9 mouse cellular contexts compared by ENCODE assay signal in genomic region chr2:164866741-164867551, GRCm38 (mm10). TPM values are rescaled to one million over a fixed set of nuclear protein-coding genes. Genes with fewer than 3 reads are reported as not detected.
DNase-seq lines count a peak whose midpoint lies in the region; ATAC-seq and TF ChIP-seq lines count a peak whose summit lies in the region.
"Had no signal": no experiment of that assay in that cellular context is flagged by ENCODE, and none has a peak within 500 bp of the region (broad histone marks: within the 10 kb centered on the region; RNA-seq: fewer than 3 reads in every experiment).

No protein-coding gene starts in this region.

- H3K4me3 ChIP-seq in embryonic facial prominence, embryonic 13.5 days = no peak overlapping the region
- no peak overlapping the region for H3K4me3 ChIP-seq in embryonic facial prominence, embryonic 10.5 days
- no peak overlapping the region for H3K4me3 ChIP-seq in heart, adult 2 months

- ATAC-seq in embryonic facial prominence, embryonic 13.5 days (ENCODE audit: insufficient number of reproducible peaks, insufficient read depth, low FRiP score, low TSS enrichment, low read depth) = no peak
- peak; percentile 61 for ATAC-seq in monocyte, adult 5-6 weeks (replicated peaks; ENCODE audit: insufficient number of reproducible peaks, low FRiP score, low TSS enrichment, poor library complexity, severe bottlenecking)

- TF ChIP-seq EP300 in heart, adult 2 months (IDR thresholded peaks at IDR 0.05; ENCODE audit: insufficient read depth, low read depth, low read length) = peak; percentile 78; the same call in 1 of the 2 replicates

- H3K79me2 ChIP-seq in heart, adult 2 months (replicated peaks; ENCODE audit: control insufficient read depth, insufficient read depth, low read length) = no peaks in the 10 kb centered on the region

- no peak for TF ChIP-seq POLR2A in heart, adult 2 months (IDR thresholded peaks at IDR 0.05; ENCODE audit: insufficient read depth, low read depth, low read length)

- peaks cover 11% of the 10 kb centered on the region for H3K4me1 ChIP-seq in embryonic facial prominence, embryonic 13.5 days
- peaks cover 9% of the 10 kb centered on the region for H3K4me1 ChIP-seq in embryonic facial prominence, embryonic 10.5 days
- peaks cover 13% of the 10 kb centered on the region for H3K4me1 ChIP-seq in heart, adult 2 months (ENCODE audit: control insufficient read depth, insufficient read depth, low read length)

- peak; percentile 27; the same call in 1 of the 2 replicates for TF ChIP-seq CTCF in heart, adult 2 months (IDR thresholded peaks at IDR 0.05)

- DNase-seq in embryonic facial prominence, embryonic 10.5 days (ENCODE audit: low spot score) = no peak
- peak; percentile 94 for DNase-seq in MN1 (ENCODE audit: low spot score)
- peak; percentile 75 to 89 for DNase-seq in heart, adult 2 months
- peak; percentile 76 for DNase-seq in kidney, postnatal 10 days
- no peak for DNase-seq in embryo, embryonic 10.5 days (ENCODE audit: low spot score)
- DNase-seq in cerebellum, postnatal 4 days (ENCODE audit: low spot score in 2 of 2) = no peak

- no peaks in the 10 kb centered on the region for H3K27me3 ChIP-seq in embryonic facial prominence, embryonic 13.5 days
- H3K27me3 ChIP-seq in embryonic facial prominence, embryonic 10.5 days (replicated peaks; ENCODE audit: low read depth, poor library complexity, severe bottlenecking) = no peaks in the 10 kb centered on the region
- no peaks in the 10 kb centered on the region for H3K27me3 ChIP-seq in heart, adult 2 months (ENCODE audit: control insufficient read depth, insufficient read depth, low read length)

- no peak overlapping the region for H3K4me2 ChIP-seq in embryonic facial prominence, embryonic 13.5 days

- no peak overlapping the region for H3K9ac ChIP-seq in embryonic facial prominence, embryonic 13.5 days
- no peak overlapping the region for H3K9ac ChIP-seq in heart, adult 2 months (ENCODE audit: low read depth, low read length)

- intact Hi-C loops in heart, adult 2 months (cut with DNase I) = loop anchor here (2.0 kb wide), 1 partner anchor 32 kb away; no protein-coding TSS in a partner anchor

- 57% methylated on average over 16 of the region's 16 CpGs for WGBS in embryonic facial prominence, embryonic 13.5 days
- WGBS in embryonic facial prominence, embryonic 10.5 days = 66% methylated on average over 16 of the region's 16 CpGs
- 8% methylated on average over 16 of the region's 16 CpGs for WGBS in heart, adult 2 months

- H3K9me3 ChIP-seq in embryonic facial prominence, embryonic 13.5 days = peaks cover 9% of the 10 kb centered on the region; the same call in 1 of the 2 replicates
- no peaks in the 10 kb centered on the region for H3K9me3 ChIP-seq in embryonic facial prominence, embryonic 10.5 days

- H3K27ac ChIP-seq in embryonic facial prominence, embryonic 13.5 days = 0 out of 2 replicates have a peak overlapping the region, but pooled peaks have one; percentile 14
- H3K27ac ChIP-seq in embryonic facial prominence, embryonic 10.5 days (replicated peaks) = no peak overlapping the region
- peak overlapping the region; percentile 76 for H3K27ac ChIP-seq in heart, adult 2 months

- H3K36me3 ChIP-seq in embryonic facial prominence, embryonic 13.5 days = no peaks in the 10 kb centered on the region
- no peaks in the 10 kb centered on the region for H3K36me3 ChIP-seq in embryonic facial prominence, embryonic 10.5 days (replicated peaks)
- no peaks in the 10 kb centered on the region for H3K36me3 ChIP-seq in heart, adult 2 months (ENCODE audit: control insufficient read depth, insufficient read depth, low read length)

RNA-seq across cellular contexts. Expression of gene Pltp, which starts 9.4 kb away (rescaled TPM):
- polyA plus RNA-seq in embryonic facial prominence, embryonic 13.5 days (2015; fragmentation: Nextera tagmentation; extraction: Ambion mirVana) = 67.4 and 69.8 TPM in 2 replicates
- polyA plus RNA-seq in embryonic facial prominence, embryonic 10.5 days (2016; fragmentation: Nextera tagmentation; extraction: Ambion mirVana) = 36.7 and 40.7 TPM in 2 replicates
- 10 to 100 TPM; 33.8 to 36.1 TPM for total RNA-seq in heart, adult 2 months (2021)
- 57.4 and 71.2 TPM in 2 replicates for polyA plus RNA-seq in heart, adult 2 months (2012; rRNA removed)
- 37.3 to 58.3 TPM (median 46.8 TPM) in 3 replicates for total RNA-seq in monocyte, adult 5-6 weeks (2017)

RNA-seq across cellular contexts. Expression of gene Pcif1, which starts 12.2 kb away (rescaled TPM):
- polyA plus RNA-seq in embryonic facial prominence, embryonic 13.5 days (2015; fragmentation: Nextera tagmentation; extraction: Ambion mirVana) = 78.4 and 78.8 TPM in 2 replicates
- 77.2 and 81.2 TPM in 2 replicates for polyA plus RNA-seq in embryonic facial prominence, embryonic 10.5 days (2016; fragmentation: Nextera tagmentation; extraction: Ambion mirVana)
- total RNA-seq in heart, adult 2 months (2021) = 10 to 100 TPM; 25.7 to 31.8 TPM
- polyA plus RNA-seq in heart, adult 2 months (2012; rRNA removed) = 18.4 and 20.8 TPM in 2 replicates
- 60.0 to 62.1 TPM (median 60.1 TPM) in 3 replicates for total RNA-seq in monocyte, adult 5-6 weeks (2017)

RNA-seq across cellular contexts. Expression of gene Neurl2, which starts 33.7 kb away (rescaled TPM):
- polyA plus RNA-seq in embryonic facial prominence, embryonic 13.5 days (2015; fragmentation: Nextera tagmentation; extraction: Ambion mirVana) = 8.4 and 9.0 TPM in 2 replicates
- 4.8 and 5.4 TPM in 2 replicates for polyA plus RNA-seq in embryonic facial prominence, embryonic 10.5 days (2016; fragmentation: Nextera tagmentation; extraction: Ambion mirVana)
- 10 to 100 TPM; 47.2 to 49.2 TPM for total RNA-seq in heart, adult 2 months (2021)
- 54.2 and 54.8 TPM in 2 replicates for polyA plus RNA-seq in heart, adult 2 months (2012; rRNA removed)
- total RNA-seq in monocyte, adult 5-6 weeks (2017) = 0.97 to 3.0 TPM (median 2.3 TPM) in 3 replicates

RNA-seq across cellular contexts. Expression of gene Ctsa, which starts 34.3 kb away (rescaled TPM):
- polyA plus RNA-seq in embryonic facial prominence, embryonic 13.5 days (2015; fragmentation: Nextera tagmentation; extraction: Ambion mirVana) = 129 and 139 TPM in 2 replicates
- polyA plus RNA-seq in embryonic facial prominence, embryonic 10.5 days (2016; fragmentation: Nextera tagmentation; extraction: Ambion mirVana) = 95.8 and 100 TPM in 2 replicates
- 10 to 100 TPM; 94.3 to 99.8 TPM for total RNA-seq in heart, adult 2 months (2021)
- 200 and 232 TPM in 2 replicates for polyA plus RNA-seq in heart, adult 2 months (2012; rRNA removed)
- 283 to 459 TPM (median 330 TPM) in 3 replicates for total RNA-seq in monocyte, adult 5-6 weeks (2017)

RNA-seq across cellular contexts. Expression of gene Spata25, which starts 38.6 kb away (rescaled TPM):
- polyA plus RNA-seq in embryonic facial prominence, embryonic 13.5 days (2015; fragmentation: Nextera tagmentation; extraction: Ambion mirVana) = not detected in 2 replicates
- not detected in 2 replicates for polyA plus RNA-seq in embryonic facial prominence, embryonic 10.5 days (2016; fragmentation: Nextera tagmentation; extraction: Ambion mirVana)
- total RNA-seq in heart, adult 2 months (2021) = under 1 TPM; 0.60 to 0.68 TPM
- 0.23 TPM in 1 of 2 replicates, not detected in the other for polyA plus RNA-seq in heart, adult 2 months (2012; rRNA removed)
- not detected in 3 replicates for total RNA-seq in monocyte, adult 5-6 weeks (2017)
- polyA plus RNA-seq: C2C12 had no signal

Comparison
In these comparisons a context has a peak if more than half of its experiments do, and no peak if none do; other contexts are left out.
1. DNase-seq: peak in MN1 (single experiment), heart, adult 2 months (2 of 2) and kidney, postnatal 10 days (single experiment); none in embryonic facial prominence, embryonic 10.5 days (single experiment), embryo, embryonic 10.5 days (single experiment) and cerebellum, postnatal 4 days (0 of 2).